Mouse (Mus musculus) kidney, postnatal 36 days (tissue): ENCODE measurements around the gene Plekhd1.

Experiments
- DNase-seq, 2 experiments: peaks; one replicate each; pipeline ENCODE4 v3.0.0; 2021 to 2022; ENCODE audit warnings: mixed read lengths in 2 of 2

Plekhd1 gene

GRCm38 (mm10) chr12:80692269-80692972, at the start of gene Plekhd1:
Plekhd1 (plus strand) TSS chr12:80692591.
- DNase-seq: peak; percentile 78

GRCm38 (mm10) chr12:80642725-80643692, 49.4 kb upstream of the Plekhd1 start:
- DNase-seq: peak; percentile 48 to 76

GRCm38 (mm10) chr12:80643693-80644505, 48.5 kb upstream of the Plekhd1 start, which contains the start of the genes Slc39a9 and Erh:
Slc39a9 (plus strand) TSS chr12:80643883.
Erh (minus strand) TSS chr12:80644341.
- peak; percentile 95 to 96 for DNase-seq

- DNase-seq: no peak
These were observed 47.9 kb upstream of the Plekhd1 start for GRCm38 (mm10) chr12:80644506-80644868.

GRCm38 (mm10) chr12:80646377-80646776, 46.0 kb upstream of the Plekhd1 start:
- DNase-seq: peak in 1 of 2 experiments; percentile 13

- DNase-seq: peak; percentile 42 to 53
These were observed 38.3 kb upstream of the Plekhd1 start for GRCm38 (mm10) chr12:80653951-80654658.

- no peak for DNase-seq
These were observed 37.7 kb upstream of the Plekhd1 start for GRCm38 (mm10) chr12:80654659-80655025.

GRCm38 (mm10) chr12:80658661-80659060, 33.7 kb upstream of the Plekhd1 start:
- no peak for DNase-seq

- DNase-seq: no peak
These were observed 30.1 kb upstream of the Plekhd1 start for GRCm38 (mm10) chr12:80662322-80662721.

- DNase-seq: no peak
These were observed 28.5 kb upstream of the Plekhd1 start for GRCm38 (mm10) chr12:80663935-80664334.

GRCm38 (mm10) chr12:80668391-80668790, 24.0 kb upstream of the Plekhd1 start:
- no peak for DNase-seq

GRCm38 (mm10) chr12:80673170-80673569, 19.2 kb upstream of the Plekhd1 start:
- DNase-seq: peak; percentile 57 to 76

GRCm38 (mm10) chr12:80681340-80681739, 11.1 kb upstream of the Plekhd1 start:
- DNase-seq: peak; percentile 21 to 61

GRCm38 (mm10) chr12:80683554-80683953, 8.8 kb upstream of the Plekhd1 start:
- DNase-seq: no peak

- DNase-seq: no peak
These were observed 8.1 kb upstream of the Plekhd1 start for GRCm38 (mm10) chr12:80684316-80684715.

- DNase-seq: peak; percentile 41 to 50
These were observed 4.6 kb upstream of the Plekhd1 start for GRCm38 (mm10) chr12:80687788-80688211.

GRCm38 (mm10) chr12:80689696-80690095, 2.7 kb upstream of the Plekhd1 start:
- no peak for DNase-seq

GRCm38 (mm10) chr12:80691671-80692091, 710 bp upstream of the Plekhd1 start:
- DNase-seq: peak; percentile 17 to 25

- no peak for DNase-seq
These were observed 1.3 kb downstream of the Plekhd1 start for GRCm38 (mm10) chr12:80693700-80694099.

GRCm38 (mm10) chr12:80695004-80695403, 2.6 kb downstream of the Plekhd1 start:
- peak; percentile 26 to 32 for DNase-seq

GRCm38 (mm10) chr12:80698526-80699143, 6.2 kb downstream of the Plekhd1 start:
- DNase-seq: no peak
